In the genomic region with DNA sequence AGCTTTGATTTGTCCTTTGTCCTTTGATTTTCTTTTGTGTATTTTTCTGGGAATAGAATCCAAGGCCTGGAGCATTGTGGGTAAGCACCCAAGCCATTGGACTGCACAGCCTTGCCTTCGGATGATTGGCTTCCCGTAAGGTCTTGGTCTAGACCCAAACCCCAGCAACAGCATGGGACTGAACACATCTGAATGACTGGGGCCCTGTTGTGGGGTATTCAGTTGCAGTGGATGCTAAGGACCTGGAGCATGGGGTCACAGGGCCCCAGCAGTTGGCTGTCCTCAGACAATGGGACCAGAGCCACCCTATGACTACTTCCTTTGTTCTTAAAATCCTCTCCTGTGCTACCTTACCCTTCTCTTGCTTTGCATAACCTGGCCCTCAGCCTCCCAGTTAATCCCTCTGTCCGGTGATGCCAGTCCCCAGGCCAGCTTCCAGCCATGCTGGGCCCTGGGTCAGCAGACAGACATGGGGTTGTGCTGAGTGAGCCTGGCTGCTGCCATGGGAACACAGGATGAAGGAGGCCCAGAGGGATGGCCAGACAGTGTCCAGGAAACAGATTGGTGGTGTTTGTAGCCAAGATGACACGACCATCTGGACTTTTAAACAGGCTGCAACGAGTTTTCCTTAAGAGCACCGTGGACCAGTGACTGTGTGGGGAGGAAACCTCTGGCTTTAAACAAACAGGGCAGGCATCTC, we compare ENCODE assay signal across 9 mouse cellular contexts. TPM values are rescaled to one million over a fixed set of nuclear protein-coding genes. Genes with fewer than 3 reads are reported as not detected.
DNase-seq lines count a peak whose midpoint lies in the region; ATAC-seq and TF ChIP-seq lines count a peak whose summit lies in the region.
"Had no signal": no experiment of that assay in that cellular context is flagged by ENCODE, and none has a peak within 500 bp of the region (broad histone marks: within the 10 kb centered on the region; RNA-seq: fewer than 3 reads in every experiment).

No protein-coding gene starts in this region.

- no peak overlapping the region for H3K4me3 ChIP-seq in limb, embryonic 14.5 days (replicated peaks; ENCODE audit: low read length)
- H3K4me3 ChIP-seq: myocyte had no signal

- H3K4me2 ChIP-seq in limb, embryonic 14.5 days (replicated peaks; ENCODE audit: low read depth, low read length, severe bottlenecking) = no peak overlapping the region

- 0 out of 2 replicates have a peak, but pooled peaks have one; percentile 38 for ATAC-seq in limb, embryonic 14.5 days (ENCODE audit: low FRiP score, low read depth)
- ATAC-seq in CD4-positive, CD25-positive, alpha-beta regulatory T cell, adult 4 months = no peak
- no peak for ATAC-seq in megakaryocyte-erythroid progenitor cell, adult 5-6 weeks (replicated peaks; ENCODE audit: low FRiP score, low TSS enrichment, poor library complexity, severe bottlenecking)

- H3K9ac ChIP-seq in limb, embryonic 14.5 days (ENCODE audit: low read depth, low read length, severe bottlenecking) = no peak overlapping the region

- H3K4me1 ChIP-seq in limb, embryonic 14.5 days (ENCODE audit: control insufficient read depth, insufficient read depth, low read length) = no peaks in the 10 kb centered on the region

- DNase-seq in brain, embryonic 14.5 days (ENCODE audit: low read depth) = peak; percentile 56
- DNase-seq in cerebellum, postnatal 25 days = peak; percentile 79 to 82
- peak; percentile 76 to 87 for DNase-seq in heart, adult 9 months (ENCODE audit: low spot score in 2 of 2)
- DNase-seq in limb, embryonic 14.5 days (ENCODE audit: low spot score) = no peak
- DNase-seq in urinary bladder, postnatal 36 days (ENCODE audit: low spot score in 2 of 2) = no peak
- no peak for DNase-seq in lung, adult 18-20 months

- H3K9me3 ChIP-seq in limb, embryonic 14.5 days (ENCODE audit: control insufficient read depth, low read length) = no peaks in the 10 kb centered on the region

- no peaks in the 10 kb centered on the region for H3K27me3 ChIP-seq in limb, embryonic 14.5 days (ENCODE audit: control insufficient read depth, insufficient read depth, low read length)

- TF ChIP-seq CTCF in brain, embryonic 14.5 days (IDR thresholded peaks at IDR 0.05; ENCODE audit: borderline replicate concordance, extremely low read depth, insufficient read depth, insufficient read length) = no peak

- no peak for TF ChIP-seq POLR2A in brain, embryonic 14.5 days (IDR thresholded peaks at IDR 0.05; ENCODE audit: borderline replicate concordance, extremely low read depth, insufficient read depth, insufficient read length, poor library complexity, severe bottlenecking)
- no peak for TF ChIP-seq POLR2A in limb, embryonic 14.5 days (IDR thresholded peaks at IDR 0.05; ENCODE audit: borderline replicate concordance, extremely low read depth, insufficient read depth, insufficient read length)

- 67% methylated on average over 6 of the region's 6 CpGs for WGBS in limb, embryonic 14.5 days

- H3K36me3 ChIP-seq in limb, embryonic 14.5 days (ENCODE audit: control insufficient read depth, insufficient read depth, low read length) = peaks cover 36% of the 10 kb centered on the region

- H3K27ac ChIP-seq in limb, embryonic 14.5 days (replicated peaks; ENCODE audit: low read depth, low read length) = peak overlapping the region; percentile 33; the same call in 1 of the 2 replicates

RNA-seq across cellular contexts. Expression of gene Apopt1, which starts 11.7 kb away (rescaled TPM):
- 31.9 and 35.4 TPM in 2 replicates for polyA plus RNA-seq in brain, embryonic 14.5 days (2012; rRNA removed)
- polyA plus RNA-seq in limb, embryonic 14.5 days (2012; rRNA removed) = 32.7 and 39.7 TPM in 2 replicates
- 50.7 and 52.3 TPM in 2 replicates for polyA plus RNA-seq in limb, embryonic 14.5 days (2014; fragmentation: Nextera tagmentation; extraction: Ambion mirVana)
- 10 to 100 TPM; 69.2 to 69.5 TPM for polyA plus RNA-seq in CD4-positive, CD25-positive, alpha-beta regulatory T cell, adult 4 months (2017; shearing (Covaris generic))
- 62.7 and 67.7 TPM in 2 replicates for total RNA-seq in megakaryocyte-erythroid progenitor cell, adult 5-6 weeks (2014; fragmentation: Nextera tagmentation)
- total RNA-seq in megakaryocyte-erythroid progenitor cell, adult 5-6 weeks (2017) = 55.5 and 56.4 TPM in 2 replicates

RNA-seq across cellular contexts. Expression of gene Bag5, which starts 11.7 kb away (rescaled TPM):
- 31.1 and 40.7 TPM in 2 replicates for polyA plus RNA-seq in brain, embryonic 14.5 days (2012; rRNA removed)
- polyA plus RNA-seq in limb, embryonic 14.5 days (2012; rRNA removed) = 26.5 and 37.2 TPM in 2 replicates
- 61.2 and 63.7 TPM in 2 replicates for polyA plus RNA-seq in limb, embryonic 14.5 days (2014; fragmentation: Nextera tagmentation; extraction: Ambion mirVana)
- 10 to 100 TPM; 32.5 to 37.9 TPM for polyA plus RNA-seq in CD4-positive, CD25-positive, alpha-beta regulatory T cell, adult 4 months (2017; shearing (Covaris generic))
- 27.7 and 28.9 TPM in 2 replicates for total RNA-seq in megakaryocyte-erythroid progenitor cell, adult 5-6 weeks (2014; fragmentation: Nextera tagmentation)
- total RNA-seq in megakaryocyte-erythroid progenitor cell, adult 5-6 weeks (2017) = 33.0 and 52.3 TPM in 2 replicates

RNA-seq across cellular contexts. Expression of gene Klc1, which starts 33.9 kb away (rescaled TPM):
- polyA plus RNA-seq in brain, embryonic 14.5 days (2012; rRNA removed) = 500 and 599 TPM in 2 replicates
- polyA plus RNA-seq in limb, embryonic 14.5 days (2012; rRNA removed) = 121 and 137 TPM in 2 replicates
- polyA plus RNA-seq in limb, embryonic 14.5 days (2014; fragmentation: Nextera tagmentation; extraction: Ambion mirVana) = 104 and 110 TPM in 2 replicates
- polyA plus RNA-seq in CD4-positive, CD25-positive, alpha-beta regulatory T cell, adult 4 months (2017; shearing (Covaris generic)) = 10 to 100 TPM; 17.8 to 20.6 TPM
- 35.3 and 58.3 TPM in 2 replicates for total RNA-seq in megakaryocyte-erythroid progenitor cell, adult 5-6 weeks (2014; fragmentation: Nextera tagmentation)
- 28.3 and 36.1 TPM in 2 replicates for total RNA-seq in megakaryocyte-erythroid progenitor cell, adult 5-6 weeks (2017)

RNA-seq across cellular contexts. Expression of gene Trmt61a, which starts 46.9 kb away (rescaled TPM):
- polyA plus RNA-seq in brain, embryonic 14.5 days (2012; rRNA removed) = 21.9 and 27.9 TPM in 2 replicates
- polyA plus RNA-seq in limb, embryonic 14.5 days (2012; rRNA removed) = 30.8 and 47.4 TPM in 2 replicates
- 7.2 and 7.3 TPM in 2 replicates for polyA plus RNA-seq in limb, embryonic 14.5 days (2014; fragmentation: Nextera tagmentation; extraction: Ambion mirVana)
- 1 to 10 TPM; 2.9 to 4.8 TPM for polyA plus RNA-seq in CD4-positive, CD25-positive, alpha-beta regulatory T cell, adult 4 months (2017; shearing (Covaris generic))
- total RNA-seq in megakaryocyte-erythroid progenitor cell, adult 5-6 weeks (2014; fragmentation: Nextera tagmentation) = 20.5 and 26.7 TPM in 2 replicates
- total RNA-seq in megakaryocyte-erythroid progenitor cell, adult 5-6 weeks (2017) = 11.1 and 15.4 TPM in 2 replicates

RNA-seq across cellular contexts. Expression of gene Ckb, which starts 52.6 kb away (rescaled TPM):
- polyA plus RNA-seq in brain, embryonic 14.5 days (2012; rRNA removed) = 1,393 and 1,883 TPM in 2 replicates
- 133 and 168 TPM in 2 replicates for polyA plus RNA-seq in limb, embryonic 14.5 days (2012; rRNA removed)
- 94.7 and 106 TPM in 2 replicates for polyA plus RNA-seq in limb, embryonic 14.5 days (2014; fragmentation: Nextera tagmentation; extraction: Ambion mirVana)
- 10 to 100 TPM; 24.1 to 30.0 TPM for polyA plus RNA-seq in CD4-positive, CD25-positive, alpha-beta regulatory T cell, adult 4 months (2017; shearing (Covaris generic))
- total RNA-seq in megakaryocyte-erythroid progenitor cell, adult 5-6 weeks (2014; fragmentation: Nextera tagmentation) = 2.7 TPM in 1 of 2 replicates, not detected in the other
- total RNA-seq in megakaryocyte-erythroid progenitor cell, adult 5-6 weeks (2017) = 1.5 and 4.4 TPM in 2 replicates

Comparison
In these comparisons a context has a peak if more than half of its experiments do, and no peak if none do; other contexts are left out.
1. DNase-seq: peak in brain, embryonic 14.5 days (single experiment), cerebellum, postnatal 25 days (2 of 2) and heart, adult 9 months (2 of 2); none in limb, embryonic 14.5 days (single experiment), urinary bladder, postnatal 36 days (0 of 2) and lung, adult 18-20 months (0 of 2).
2. RNA of gene Klc1, which starts 33.9 kb away (polyA plus RNA-seq): 500 to 599 TPM in brain, embryonic 14.5 days and 104 to 137 TPM in limb, embryonic 14.5 days; 17.8 to 20.6 TPM in CD4-positive, CD25-positive, alpha-beta regulatory T cell, adult 4 months; every median in the first group is over 4 times any median in the second.